Mouse (Mus musculus): ENCODE data around the gene Slc30a9. TPM values are rescaled to one million over a fixed set of nuclear protein-coding genes. Genes with fewer than 3 reads are reported as not detected.

The Slc30a9 gene
- total RNA-seq, 2 experiments from 2014 or later, result 174 TPM

Other genes starting within 250 kb of the Slc30a9 start
- not detected for gene Phox2b, start 207.7 kb upstream of the Slc30a9 start, total RNA-seq (2021)
- 10 to 100 TPM; 84.4 to 97.2 TPM for gene Tmem33, start 46.4 kb upstream of the Slc30a9 start, total RNA-seq (2021)
- 1 to 10 TPM; 8.7 to 9.9 TPM for gene Bend4, start 121.4 kb downstream of the Slc30a9 start, total RNA-seq (2021)